Mouse (Mus musculus): ENCODE data around the gene Fam129a. TPM values are rescaled to one million over a fixed set of nuclear protein-coding genes. Genes with fewer than 3 reads are reported as not detected.

Fam129a gene
- polyA plus RNA-seq, 1 experiment from 2014 or later = 0.70 TPM

- no peak overlapping the region for H3K27ac ChIP-seq (ENCODE audit: low read length)
- no peaks in the 10 kb centered on the region for H3K9me3 ChIP-seq (replicated peaks; ENCODE audit: control insufficient read depth, low read length, poor library complexity, severe bottlenecking)
- H3K4me2 ChIP-seq (ENCODE audit: low read length) = no peak overlapping the region
- H3K9ac ChIP-seq (ENCODE audit: low read depth, low read length) = no peak overlapping the region
- ATAC-seq = no peak
- H3K27me3 ChIP-seq (ENCODE audit: control insufficient read depth, insufficient read depth, low read depth, low read length) = no peaks in the 10 kb centered on the region
- WGBS = 83% methylated on average over 4 of the region's 4 CpGs
- H3K36me3 ChIP-seq (ENCODE audit: control insufficient read depth, insufficient read depth, low read length) = no peaks in the 10 kb centered on the region
- H3K4me3 ChIP-seq (ENCODE audit: low read depth, low read length) = no peak overlapping the region
- no peaks in the 10 kb centered on the region for H3K4me1 ChIP-seq (ENCODE audit: control insufficient read depth, insufficient read depth, low read length)
Observed at GRCm38 (mm10) chr1:151679883-151680613, 109.1 kb downstream of the Fam129a start.

GRCm38 (mm10) chr1:151680971-151681370 lies 110.0 kb downstream of the Fam129a start:
- 83% methylated on average over 3 of the region's 3 CpGs for WGBS
- Histone ChIP-seq H3K4me1 (ENCODE audit: control insufficient read depth, insufficient read depth, low read length) (no peaks in the 10 kb centered on the region), H3K36me3 (ENCODE audit: control insufficient read depth, insufficient read depth, low read length) (no peaks in the 10 kb centered on the region), H3K27me3 (ENCODE audit: control insufficient read depth, insufficient read depth, low read depth, low read length) (no peaks in the 10 kb centered on the region), H3K4me2 (ENCODE audit: low read length) (no peak overlapping the region), H3K9ac (ENCODE audit: low read depth, low read length) (no peak overlapping the region), H3K9me3 (replicated peaks; ENCODE audit: control insufficient read depth, low read length, poor library complexity, severe bottlenecking) (no peaks in the 10 kb centered on the region), H3K4me3 (ENCODE audit: low read depth, low read length) (no peak overlapping the region), H3K27ac (ENCODE audit: low read length) (no peak overlapping the region)
- no peak for ATAC-seq

- no peak for ATAC-seq
- H3K4me3 ChIP-seq (ENCODE audit: low read depth, low read length) = no peak overlapping the region
- WGBS = 90% methylated on average over 6 of the region's 6 CpGs
Observed at GRCm38 (mm10) chr1:151682896-151683295, 111.9 kb downstream of the Fam129a start.

GRCm38 (mm10) chr1:151684451-151684892 lies 113.5 kb downstream of the Fam129a start:
- WGBS = 78% methylated on average over 7 of the region's 7 CpGs
- Histone ChIP-seq H3K9ac (ENCODE audit: low read depth, low read length) (no peak overlapping the region), H3K27ac (ENCODE audit: low read length) (no peak overlapping the region)

More at GRCm38 (mm10) chr1:151682896-151683295, 111.9 kb downstream of the Fam129a start:
- H3K4me1 ChIP-seq (ENCODE audit: control insufficient read depth, insufficient read depth, low read length) = no peaks in the 10 kb centered on the region
- H3K4me2 ChIP-seq (ENCODE audit: low read length) = no peak overlapping the region
- no peaks in the 10 kb centered on the region for H3K9me3 ChIP-seq (replicated peaks; ENCODE audit: control insufficient read depth, low read length, poor library complexity, severe bottlenecking)
- no peak overlapping the region for H3K27ac ChIP-seq (ENCODE audit: low read length)
- no peak overlapping the region for H3K9ac ChIP-seq (ENCODE audit: low read depth, low read length)
- H3K27me3 ChIP-seq (ENCODE audit: control insufficient read depth, insufficient read depth, low read depth, low read length) = no peaks in the 10 kb centered on the region
- no peaks in the 10 kb centered on the region for H3K36me3 ChIP-seq (ENCODE audit: control insufficient read depth, insufficient read depth, low read length)

GRCm38 (mm10) chr1:151684978-151685377 lies 114.0 kb downstream of the Fam129a start:
- no peaks in the 10 kb centered on the region for H3K36me3 ChIP-seq (ENCODE audit: control insufficient read depth, insufficient read depth, low read length)
- H3K9me3 ChIP-seq (replicated peaks; ENCODE audit: control insufficient read depth, low read length, poor library complexity, severe bottlenecking) = no peaks in the 10 kb centered on the region
- H3K4me2 ChIP-seq (ENCODE audit: low read length) = no peak overlapping the region
- H3K9ac ChIP-seq (ENCODE audit: low read depth, low read length) = no peak overlapping the region
- H3K4me3 ChIP-seq (ENCODE audit: low read depth, low read length) = no peak overlapping the region
- H3K4me1 ChIP-seq (ENCODE audit: control insufficient read depth, insufficient read depth, low read length) = no peaks in the 10 kb centered on the region
- no peaks in the 10 kb centered on the region for H3K27me3 ChIP-seq (ENCODE audit: control insufficient read depth, insufficient read depth, low read depth, low read length)
- no peak for ATAC-seq
- 74% methylated on average over 5 of the region's 5 CpGs for WGBS
- H3K27ac ChIP-seq (ENCODE audit: low read length) = no peak overlapping the region

More at GRCm38 (mm10) chr1:151684451-151684892, 113.5 kb downstream of the Fam129a start:
- H3K4me2 ChIP-seq (ENCODE audit: low read length) = no peak overlapping the region
- H3K4me1 ChIP-seq (ENCODE audit: control insufficient read depth, insufficient read depth, low read length) = no peaks in the 10 kb centered on the region
- no peak overlapping the region for H3K4me3 ChIP-seq (ENCODE audit: low read depth, low read length)
- no peaks in the 10 kb centered on the region for H3K9me3 ChIP-seq (replicated peaks; ENCODE audit: control insufficient read depth, low read length, poor library complexity, severe bottlenecking)
- no peaks in the 10 kb centered on the region for H3K27me3 ChIP-seq (ENCODE audit: control insufficient read depth, insufficient read depth, low read depth, low read length)
- ATAC-seq = no peak
- H3K36me3 ChIP-seq (ENCODE audit: control insufficient read depth, insufficient read depth, low read length) = no peaks in the 10 kb centered on the region

- WGBS = 8% methylated on average over 12 of the region's 12 CpGs
- no peaks in the 10 kb centered on the region for H3K4me1 ChIP-seq (ENCODE audit: control insufficient read depth, insufficient read depth, low read length)
- no peak overlapping the region for H3K4me3 ChIP-seq (ENCODE audit: low read depth, low read length)
- no peaks in the 10 kb centered on the region for H3K36me3 ChIP-seq (ENCODE audit: control insufficient read depth, insufficient read depth, low read length)
- no peaks in the 10 kb centered on the region for H3K27me3 ChIP-seq (ENCODE audit: control insufficient read depth, insufficient read depth, low read depth, low read length)
- no peaks in the 10 kb centered on the region for H3K9me3 ChIP-seq (replicated peaks; ENCODE audit: control insufficient read depth, low read length, poor library complexity, severe bottlenecking)
- H3K4me2 ChIP-seq (ENCODE audit: low read length) = no peak overlapping the region
- ATAC-seq = no peak
- H3K27ac ChIP-seq (ENCODE audit: low read length) = no peak overlapping the region
- H3K9ac ChIP-seq (ENCODE audit: low read depth, low read length) = no peak overlapping the region
Observed at GRCm38 (mm10) chr1:151685666-151686309, 114.8 kb downstream of the Fam129a start.

GRCm38 (mm10) chr1:151686696-151687095 lies 115.7 kb downstream of the Fam129a start:
- no peaks in the 10 kb centered on the region for H3K27me3 ChIP-seq (ENCODE audit: control insufficient read depth, insufficient read depth, low read depth, low read length)
- no peaks in the 10 kb centered on the region for H3K4me1 ChIP-seq (ENCODE audit: control insufficient read depth, insufficient read depth, low read length)
- H3K27ac ChIP-seq (ENCODE audit: low read length) = no peak overlapping the region
- H3K9me3 ChIP-seq (replicated peaks; ENCODE audit: control insufficient read depth, low read length, poor library complexity, severe bottlenecking) = no peaks in the 10 kb centered on the region
- WGBS = 65% methylated on average over 8 of the region's 8 CpGs
- no peak overlapping the region for H3K9ac ChIP-seq (ENCODE audit: low read depth, low read length)
- H3K36me3 ChIP-seq (ENCODE audit: control insufficient read depth, insufficient read depth, low read length) = no peaks in the 10 kb centered on the region
- ATAC-seq = no peak
- H3K4me3 ChIP-seq (ENCODE audit: low read depth, low read length) = no peak overlapping the region
- H3K4me2 ChIP-seq (ENCODE audit: low read length) = no peak overlapping the region

GRCm38 (mm10) chr1:151689032-151689431 lies 118.0 kb downstream of the Fam129a start:
- no peak for ATAC-seq
- Histone ChIP-seq H3K9ac (ENCODE audit: low read depth, low read length) (no peak overlapping the region), H3K4me1 (ENCODE audit: control insufficient read depth, insufficient read depth, low read length) (no peaks in the 10 kb centered on the region), H3K9me3 (replicated peaks; ENCODE audit: control insufficient read depth, low read length, poor library complexity, severe bottlenecking) (no peaks in the 10 kb centered on the region), H3K4me3 (ENCODE audit: low read depth, low read length) (no peak overlapping the region), H3K4me2 (ENCODE audit: low read length) (no peak overlapping the region), H3K27me3 (ENCODE audit: control insufficient read depth, insufficient read depth, low read depth, low read length) (no peaks in the 10 kb centered on the region), H3K36me3 (ENCODE audit: control insufficient read depth, insufficient read depth, low read length) (no peaks in the 10 kb centered on the region), H3K27ac (ENCODE audit: low read length) (no peak overlapping the region)
- 66% methylated on average over 5 of the region's 5 CpGs for WGBS

DNA sequence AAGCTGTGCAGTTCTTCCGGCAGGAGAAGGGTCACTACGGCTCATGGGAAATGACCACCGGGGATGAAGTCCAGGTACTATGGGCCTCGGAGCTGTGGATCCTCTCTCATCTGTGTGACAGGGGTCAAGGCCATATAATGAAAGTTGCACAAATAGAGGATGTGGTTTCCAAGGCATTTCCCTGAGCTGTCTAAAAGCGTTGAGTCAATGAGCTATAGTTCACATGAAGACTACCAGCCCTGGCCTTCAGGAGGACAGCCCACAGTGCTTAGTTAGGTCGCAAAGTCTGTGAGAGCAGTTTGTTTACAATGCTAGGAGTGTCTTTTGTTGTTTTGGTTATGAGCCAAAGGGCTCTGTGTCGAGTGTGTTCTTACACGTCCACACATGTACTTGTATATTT lies 118.6 kb downstream of the Fam129a start:
- no peak overlapping the region for H3K27ac ChIP-seq (ENCODE audit: low read length)
- no peaks in the 10 kb centered on the region for H3K27me3 ChIP-seq (ENCODE audit: control insufficient read depth, insufficient read depth, low read depth, low read length)
- H3K9me3 ChIP-seq (replicated peaks; ENCODE audit: control insufficient read depth, low read length, poor library complexity, severe bottlenecking) = no peaks in the 10 kb centered on the region
- no peak overlapping the region for H3K9ac ChIP-seq (ENCODE audit: low read depth, low read length)
- H3K36me3 ChIP-seq (ENCODE audit: control insufficient read depth, insufficient read depth, low read length) = no peaks in the 10 kb centered on the region
- no peaks in the 10 kb centered on the region for H3K4me1 ChIP-seq (ENCODE audit: control insufficient read depth, insufficient read depth, low read length)
- no peak overlapping the region for H3K4me3 ChIP-seq (ENCODE audit: low read depth, low read length)
- ATAC-seq = no peak
- 85% methylated on average over 8 of the region's 8 CpGs for WGBS
- H3K4me2 ChIP-seq (ENCODE audit: low read length) = no peak overlapping the region

All from midbrain, embryonic 16.5 days (tissue).